Mouse (Mus musculus): Measurements from ENCODE around the gene Ccdc177. TPM values are rescaled to one million over a fixed set of nuclear protein-coding genes. Genes with fewer than 3 reads are reported as not detected.

Ccdc177 gene
- total and polyA plus RNA-seq, 3 experiments, result not detected

DNA sequence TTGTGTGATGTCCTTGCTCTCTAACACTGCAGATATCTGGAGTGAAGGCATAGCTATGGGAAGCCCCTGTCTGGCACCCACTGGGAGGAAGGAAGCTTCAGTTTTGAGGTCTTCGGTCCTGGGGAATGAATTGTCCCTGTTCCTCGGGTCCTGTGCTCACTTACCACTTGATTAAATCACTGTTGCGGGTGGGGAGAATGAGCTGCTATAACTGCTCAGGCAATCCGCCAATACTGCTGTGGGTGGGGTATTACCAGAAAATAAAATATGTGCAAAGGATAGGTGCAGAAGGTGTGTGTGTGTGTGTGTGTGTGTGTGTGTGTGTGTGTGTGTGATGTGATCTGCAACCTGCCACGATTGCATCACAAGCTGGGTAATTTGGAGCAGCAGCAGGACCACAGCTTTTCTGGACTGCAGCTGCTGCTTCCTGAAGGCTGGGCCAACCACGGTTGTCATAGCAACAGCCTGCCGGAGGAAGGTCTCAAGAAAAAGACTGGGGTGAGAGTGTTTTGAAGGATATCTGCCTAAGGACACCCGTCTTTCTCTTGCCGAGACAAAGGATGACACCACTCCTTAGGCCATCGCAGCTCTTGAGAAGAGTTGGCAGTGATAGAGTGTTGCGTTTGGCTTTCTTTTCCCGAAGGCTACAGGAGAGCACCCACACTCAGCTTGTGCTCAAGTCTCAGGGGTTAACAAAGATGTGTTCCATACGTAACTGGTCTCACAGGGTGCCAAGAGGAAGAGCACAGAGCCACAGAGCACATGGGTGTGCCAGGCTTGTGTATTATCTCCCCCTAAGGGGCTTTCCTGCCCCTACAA lies 23.8 kb downstream of the Ccdc177 start:
- H3K9me3 ChIP-seq (replicated peaks; ENCODE audit: low read length), result no peaks in the 10 kb centered on the region
- H3K4me1 ChIP-seq (ENCODE audit: control insufficient read depth in 1 of 2, insufficient read depth in 2 of 2), result peaks cover 10 to 23% of the 10 kb centered on the region in 2 experiments; a peak in 2 of 4 replicates
- no peak overlapping the region for H3K4me2 ChIP-seq (ENCODE audit: insufficient read depth, low read depth, poor library complexity, severe bottlenecking)
- in situ Hi-C loops (cut with MboI; ENCODE audit: low pct_ligation_motif_present, low pct_unique_long_range_greater_than_20kb, low sequenced_read_pairs) (no loop called here), dilution Hi-C loops (cut with MboI; ENCODE audit: extremely low pct_ligation_motif_present, extremely low pct_unique_long_range_greater_than_20kb, low sequenced_read_pairs) (no loop called here)
- H3K9ac ChIP-seq (ENCODE audit: insufficient read depth, low read depth), result no peak overlapping the region
- H3K4me3 ChIP-seq (replicated peaks in 1 of 3; ENCODE audit: low read depth in 2 of 3, low read length in 2 of 3, poor library complexity in 1 of 3), result no peak overlapping the region
- TF ChIP-seq CHD2 (IDR thresholded peaks at IDR 0.05; ENCODE audit: low read length) (no peak), CTCF (conservative IDR thresholded peaks at IDR 0.05 in 1 of 2, IDR thresholded peaks at IDR 0.05 in 1 of 2; ENCODE audit: low read depth in 2 of 2, low read length in 2 of 2) (no peak), TCF12 (IDR thresholded peaks at IDR 0.05; ENCODE audit: low read depth, low read length) (no peak), POLR2A (IDR thresholded peaks at IDR 0.05; ENCODE audit: low read depth, low read length) (no peak), ZNF384 (IDR thresholded peaks at IDR 0.05; ENCODE audit: low read depth, low read length) (no peak), PAX5 (IDR thresholded peaks at IDR 0.05; ENCODE audit: low read length) (no peak), SIN3A (IDR thresholded peaks at IDR 0.05; ENCODE audit: low read length) (no peak), TBP (conservative IDR thresholded peaks at IDR 0.05; ENCODE audit: low read depth, low read length) (no peak), NELFE (IDR thresholded peaks at IDR 0.05; ENCODE audit: low read depth, low read length) (no peak), RAD21 (IDR thresholded peaks at IDR 0.05; ENCODE audit: low read depth, low read length) (no peak), IRF4 (IDR thresholded peaks at IDR 0.05; ENCODE audit: low read depth, low read length) (no peak), CHD1 (IDR thresholded peaks at IDR 0.05; ENCODE audit: low read depth, low read length) (no peak), MAZ (IDR thresholded peaks at IDR 0.05; ENCODE audit: low read depth, low read length) (no peak), USF2 (conservative IDR thresholded peaks at IDR 0.05; ENCODE audit: low read depth, low read length) (no peak), POLR2AphosphoS2 (IDR thresholded peaks at IDR 0.05; ENCODE audit: low read depth, low read length) (no peak), ZMIZ1 (IDR thresholded peaks at IDR 0.05; ENCODE audit: low read depth, low read length) (no peak), ELF1 (IDR thresholded peaks at IDR 0.05; ENCODE audit: low read depth, low read length) (no peak), GABPA (IDR thresholded peaks at IDR 0.05; ENCODE audit: insufficient replicate concordance, low read depth, low read length) (no peak), MAFK (IDR thresholded peaks at IDR 0.05; ENCODE audit: insufficient replicate concordance, low read length) (no peak), BHLHE40 (IDR thresholded peaks at IDR 0.05; ENCODE audit: low read depth, low read length) (no peak)
- DNase-seq (ENCODE audit: extremely low read depth), result peak; percentile 33
- peaks cover 80% of the 10 kb centered on the region for H3K27me3 ChIP-seq (replicated peaks)
- H3K36me3 ChIP-seq (replicated peaks in 1 of 2; ENCODE audit: control insufficient read depth in 1 of 2, insufficient read depth in 1 of 2, low read length in 1 of 2), result no peaks in the 10 kb centered on the region
- H3K27ac ChIP-seq (ENCODE audit: insufficient read depth, low read depth), result no peak overlapping the region
- no peaks in the 10 kb centered on the region for H3K79me2 ChIP-seq (replicated peaks; ENCODE audit: control insufficient read depth, extremely low read depth, insufficient read depth, poor library complexity, severe bottlenecking)

All from CH12.LX (cell line).